8 mouse cellular contexts compared by ENCODE assay signal in the genomic region with DNA sequence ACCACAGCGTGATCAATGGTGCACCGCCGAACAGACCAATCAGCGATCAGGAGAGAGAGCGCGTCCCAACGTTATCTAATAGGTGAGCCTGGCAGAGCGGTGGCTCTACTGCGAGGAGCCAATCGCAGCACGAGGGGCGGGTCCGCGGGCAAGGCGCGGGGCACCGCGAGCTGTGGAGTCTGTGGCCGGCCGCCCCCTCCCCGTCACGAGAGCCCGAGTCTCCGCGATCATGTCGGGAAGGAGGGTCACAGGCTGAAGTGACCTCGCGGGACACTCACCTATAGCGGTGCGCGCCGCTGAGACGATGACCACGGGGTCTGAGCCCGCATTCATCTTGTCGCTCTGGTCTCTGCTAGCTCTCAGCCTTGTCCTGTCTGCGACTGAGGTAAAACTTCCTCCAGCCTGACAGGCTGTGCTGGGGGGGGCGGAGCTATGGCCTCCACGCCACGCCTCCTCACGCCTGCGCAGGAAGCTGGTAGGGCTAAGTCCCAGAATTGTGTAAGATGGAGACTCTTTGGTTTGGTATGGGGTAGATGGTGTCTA. TPM values are rescaled to one million over a fixed set of nuclear protein-coding genes. Genes with fewer than 3 reads are reported as not detected.
DNase-seq lines count a peak whose midpoint lies in the region; ATAC-seq and TF ChIP-seq lines count a peak whose summit lies in the region.

Gene Acat2, minus strand, starts transcription at position 417 of the 543 bp plus-strand sequence.

- peak within 1 kb of the TSS; percentile 91 for H3K27ac ChIP-seq in hindbrain, embryonic 14.5 days

- peak within 1 kb of the TSS; percentile 71 for H3K9ac ChIP-seq in hindbrain, embryonic 14.5 days

- DNase-seq in Patski (ENCODE audit: low read depth, low spot score), result peak; percentile 54
- DNase-seq in cerebellum, postnatal 14 days, result peak; percentile 96 to 97
- DNase-seq in frontal cortex, postnatal 25 days (ENCODE audit: low spot score in 2 of 2), result peak; percentile 88 to 92
- DNase-seq in hindbrain, embryonic 14.5 days (ENCODE audit: low spot score), result peak; percentile 94
- peak; percentile 94 for DNase-seq in layer of hippocampus, postnatal 36 days
- DNase-seq in lung, postnatal 36 days, result peak; percentile 96
- peak; percentile 96 for DNase-seq in retina, postnatal 1 day
- peak; percentile 88 to 95 for DNase-seq in urinary bladder, adult 18-20 months (ENCODE audit: low spot score in 2 of 2)

- ATAC-seq in Patski, result peak; percentile 98
- ATAC-seq in hindbrain, embryonic 14.5 days (ENCODE audit: low FRiP score), result peak; percentile 99

- CTCF ChIA-PET in Patski (lab: Charles Lee), result no interaction called here

- peaks cover 32% of the 10 kb centered on the region for H3K36me3 ChIP-seq in hindbrain, embryonic 14.5 days (replicated peaks; ENCODE audit: control insufficient read depth, insufficient read depth)

- H3K9me3 ChIP-seq in hindbrain, embryonic 14.5 days (ENCODE audit: control insufficient read depth, low read length), result no peaks in the 10 kb centered on the region

- POLR2A ChIA-PET in Patski (lab: Charles Lee), result no interaction called here

- H3K4me1 ChIP-seq in hindbrain, embryonic 14.5 days (replicated peaks; ENCODE audit: control insufficient read depth, insufficient read depth, low read length), result peaks cover 10% of the 10 kb centered on the region

- WGBS in hindbrain, embryonic 14.5 days, result 1% methylated on average over 42 of the region's 42 CpGs

- in situ Hi-C loops in Patski (cut with MboI; ENCODE audit: low pct_unique_long_range_greater_than_20kb), result no loop called here

- H3K4me3 ChIP-seq in hindbrain, embryonic 14.5 days (replicated peaks; ENCODE audit: low read length), result peak within 1 kb of the TSS; percentile 66

- H3K4me2 ChIP-seq in hindbrain, embryonic 14.5 days (replicated peaks), result peak within 1 kb of the TSS; percentile 77

- H3K27me3 ChIP-seq in Patski, result no peaks in the 10 kb centered on the region
- H3K27me3 ChIP-seq in hindbrain, embryonic 14.5 days (ENCODE audit: control insufficient read depth, insufficient read depth, low read length), result no peaks in the 10 kb centered on the region

- TF ChIP-seq CTCF in Patski (IDR thresholded peaks at IDR 0.05), result no peak

RNA-seq across cellular contexts. Expression of gene Acat2, which starts in this region (rescaled TPM):
- polyA plus RNA-seq in Patski (2021), result 40.8 TPM
- 216 and 283 TPM in 2 replicates for polyA plus RNA-seq in hindbrain, embryonic 14.5 days (2014; fragmentation: Nextera tagmentation; extraction: Ambion mirVana)
- 10 to 100 TPM; 46.7 to 47.3 TPM for total RNA-seq in layer of hippocampus, postnatal 36 days (2021)

Comparison
In these comparisons a context has a peak if more than half of its experiments do, and no peak if none do; other contexts are left out.
1. Peak in every context shown above with its lines: DNase-seq, ATAC-seq, H3K4me3 ChIP-seq and H3K27ac ChIP-seq.